Mouse (Mus musculus) CH12.LX (cell line): ENCODE results near the gene Ccdc142. TPM values are rescaled to one million over a fixed set of nuclear protein-coding genes. Genes with fewer than 3 reads are reported as not detected.

Experiments used
- DNase-seq: peaks from one replicate; pipeline ENCODE4 v3.0.0-alpha.2; 2013; ENCODE audit errors: extremely low read depth
- H3K27ac ChIP-seq: 2 replicates; pipeline ENCODE4 v1.5.1; 2012; ENCODE audit warnings: low read depth, mild to moderate bottlenecking, control low read depth, moderate library complexity; ENCODE audit not compliant: insufficient read depth
- H3K27me3 ChIP-seq: replicated peaks from 2 replicates; pipeline ENCODE3; 2012; ENCODE audit warnings: inconsistent platforms
- H3K36me3 ChIP-seq, 2 experiments: replicated peaks in 1 of 2; 2 replicates each; pipeline versions ENCODE3 to v1.6.1; 2012; ENCODE audit warnings: inconsistent platforms in 1 of 2, low read length in 1 of 2, mild to moderate bottlenecking in 1 of 2, mixed read lengths in 1 of 2, moderate library complexity in 1 of 2; ENCODE audit not compliant: control insufficient read depth in 1 of 2, insufficient read depth in 1 of 2
- H3K4me1 ChIP-seq, 2 experiments: 2 replicates each; pipeline ENCODE4 v1.6.1; 2012; ENCODE audit warnings: inconsistent platforms in 1 of 2, moderate library complexity in 1 of 2; ENCODE audit not compliant: insufficient read depth in 2 of 2, control insufficient read depth in 1 of 2
- H3K4me2 ChIP-seq: 2 replicates; pipeline ENCODE4 v1.6.1; 2012; ENCODE audit warnings: low read depth, mild to moderate bottlenecking, control low read depth; ENCODE audit not compliant: poor library complexity, insufficient read depth, severe bottlenecking
- H3K4me3 ChIP-seq, 3 experiments: fragments of 150-350 bp in 1 of 3; sonication (generic) in 1 of 3; replicated peaks in 1 of 3; 2 replicates each; pipeline versions ENCODE3 to v1.5.1; 2011 to 2012; ENCODE audit warnings: low read depth in 2 of 3, low read length in 2 of 3, mild to moderate bottlenecking in 2 of 3, moderate library complexity in 2 of 3, control low read depth in 1 of 3, improper control_type of control experiment in 1 of 3, inconsistent platforms in 1 of 3, mixed read lengths in 1 of 3; ENCODE audit not compliant: poor library complexity in 1 of 3
- H3K79me2 ChIP-seq: replicated peaks from 2 replicates; pipeline ENCODE4 v1.6.1; 2012; ENCODE audit warnings: mild to moderate bottlenecking, moderate library complexity; ENCODE audit not compliant: control insufficient read depth, poor library complexity, insufficient read depth, severe bottlenecking; ENCODE audit errors: extremely low read depth
- H3K9ac ChIP-seq: 2 replicates; pipeline ENCODE4 v1.6.1; 2012; ENCODE audit warnings: low read depth, mild to moderate bottlenecking, control low read depth, moderate library complexity; ENCODE audit not compliant: insufficient read depth
- H3K9me3 ChIP-seq: replicated peaks from 2 replicates; pipeline ENCODE3; 2012; ENCODE audit warnings: low read length, inconsistent platforms, mixed read lengths
- CHD1 ChIP-seq: IDR thresholded peaks from 2 replicates; pipeline ENCODE4 v1.6.1; 2012; ENCODE audit warnings: low read depth, low read length, improper control_type of control experiment, inconsistent platforms
- CHD2 ChIP-seq: IDR thresholded peaks from 2 replicates; pipeline ENCODE4 v1.6.1; 2011; ENCODE audit warnings: low read length, improper control_type of control experiment
- CTCF ChIP-seq, 2 experiments: IDR thresholded peaks in 1 of 2; conservative IDR thresholded peaks in 1 of 2; 2 replicates each; pipeline ENCODE4 v1.5.1; 2011 to 2012; ENCODE audit warnings: low read depth in 2 of 2, low read length in 2 of 2, improper control_type of control experiment in 1 of 2, inconsistent platforms in 1 of 2, mild to moderate bottlenecking in 1 of 2, moderate library complexity in 1 of 2
- E2F4 ChIP-seq: IDR thresholded peaks from 2 replicates; pipeline ENCODE4 v1.6.1; 2011; ENCODE audit warnings: low read depth, low read length, improper control_type of control experiment; ENCODE audit not compliant: insufficient replicate concordance
- ELF1 ChIP-seq: IDR thresholded peaks from 2 replicates; pipeline ENCODE4 v1.6.1; 2014; ENCODE audit warnings: low read depth, mild to moderate bottlenecking, inconsistent platforms, low read length, improper control_type of control experiment
- ETS1 ChIP-seq: conservative IDR thresholded peaks from 2 replicates; pipeline ENCODE4 v1.6.1; 2012; ENCODE audit warnings: low read depth, mild to moderate bottlenecking, inconsistent platforms, low read length, improper control_type of control experiment, moderate library complexity
- IRF4 ChIP-seq: IDR thresholded peaks from 2 replicates; pipeline ENCODE4 v1.6.1; 2014; ENCODE audit warnings: low read depth, mild to moderate bottlenecking, inconsistent platforms, low read length, improper control_type of control experiment
- JUN ChIP-seq: IDR thresholded peaks from 2 replicates; pipeline ENCODE4 v1.6.1; 2011; ENCODE audit warnings: low read depth, mild to moderate bottlenecking, low read length, improper control_type of control experiment, moderate library complexity; ENCODE audit not compliant: insufficient read depth
- JUND ChIP-seq: conservative IDR thresholded peaks from 2 replicates; pipeline ENCODE4 v1.6.1; 2011; ENCODE audit warnings: low read depth, low read length, improper control_type of control experiment
- KAT2A ChIP-seq: IDR thresholded peaks from 2 replicates; pipeline ENCODE4 v1.6.1; 2012; ENCODE audit warnings: low read length, improper control_type of control experiment, inconsistent platforms; ENCODE audit not compliant: insufficient replicate concordance
- MAFK ChIP-seq: IDR thresholded peaks from 2 replicates; pipeline ENCODE4 v1.6.1; 2011; ENCODE audit warnings: low read length, improper control_type of control experiment; ENCODE audit not compliant: insufficient replicate concordance
- MAX ChIP-seq: IDR thresholded peaks from 2 replicates; pipeline ENCODE4 v1.6.1; 2011; ENCODE audit warnings: low read length, improper control_type of control experiment
- MEF2A ChIP-seq: IDR thresholded peaks from 2 replicates; pipeline ENCODE4 v1.6.1; 2014; ENCODE audit warnings: low read depth, mild to moderate bottlenecking, inconsistent platforms, low read length, improper control_type of control experiment, borderline replicate concordance
- MXI1 ChIP-seq: IDR thresholded peaks from 2 replicates; pipeline ENCODE4 v1.6.1; 2011; ENCODE audit warnings: mild to moderate bottlenecking, low read depth, low read length, improper control_type of control experiment
- NELFE ChIP-seq: IDR thresholded peaks from 2 replicates; pipeline ENCODE4 v1.6.1; 2011; ENCODE audit warnings: low read depth, low read length, improper control_type of control experiment
- NRF1 ChIP-seq: IDR thresholded peaks from 2 replicates; pipeline ENCODE4 v1.6.1; 2014; ENCODE audit warnings: low read depth, mild to moderate bottlenecking, inconsistent platforms, low read length, improper control_type of control experiment, moderate library complexity
- PAX5 ChIP-seq: IDR thresholded peaks from 2 replicates; pipeline ENCODE4 v1.6.1; 2012; ENCODE audit warnings: low read length, inconsistent platforms, mixed read lengths
- POLR2AphosphoS2 ChIP-seq: IDR thresholded peaks from 2 replicates; pipeline ENCODE4 v1.6.1; 2011; ENCODE audit warnings: low read depth, low read length, improper control_type of control experiment
- RAD21 ChIP-seq: IDR thresholded peaks from 2 replicates; pipeline ENCODE4 v1.6.1; 2011; ENCODE audit warnings: low read depth, mild to moderate bottlenecking, low read length, improper control_type of control experiment, moderate library complexity
- RCOR1 ChIP-seq: conservative IDR thresholded peaks from 2 replicates; pipeline ENCODE4 v1.6.1; 2012; ENCODE audit warnings: low read depth, mild to moderate bottlenecking, inconsistent platforms, low read length, improper control_type of control experiment
- SIN3A ChIP-seq: IDR thresholded peaks from 2 replicates; pipeline ENCODE4 v1.6.1; 2012; ENCODE audit warnings: low read length, improper control_type of control experiment, inconsistent platforms
- TBP ChIP-seq: conservative IDR thresholded peaks from 2 replicates; pipeline ENCODE4 v1.6.1; 2011; ENCODE audit warnings: low read depth, low read length, improper control_type of control experiment
- TCF12 ChIP-seq: IDR thresholded peaks from 2 replicates; pipeline ENCODE4 v1.6.1; 2014; ENCODE audit warnings: low read depth, mild to moderate bottlenecking, inconsistent platforms, low read length, improper control_type of control experiment
- UBTF ChIP-seq: IDR thresholded peaks from 2 replicates; pipeline ENCODE4 v1.6.1; 2012; ENCODE audit warnings: low read depth, mild to moderate bottlenecking, inconsistent platforms, low read length, improper control_type of control experiment, moderate library complexity
- USF1 ChIP-seq: IDR thresholded peaks from 2 replicates; pipeline ENCODE4 v1.6.1; 2014; ENCODE audit warnings: low read depth, mild to moderate bottlenecking, inconsistent platforms, low read length, improper control_type of control experiment
- USF2 ChIP-seq: conservative IDR thresholded peaks from 2 replicates; pipeline ENCODE4 v1.6.1; 2011; ENCODE audit warnings: low read depth, low read length, improper control_type of control experiment
- ZMIZ1 ChIP-seq: IDR thresholded peaks from 2 replicates; pipeline ENCODE4 v1.6.1; 2012; ENCODE audit warnings: low read depth, mild to moderate bottlenecking, inconsistent platforms, low read length, improper control_type of control experiment
- ZNF384 ChIP-seq: IDR thresholded peaks from 2 replicates; pipeline ENCODE4 v1.6.1; 2012; ENCODE audit warnings: low read depth, low read length, improper control_type of control experiment, inconsistent platforms
- dilution Hi-C: fragments of 300-500 bp; cut with MboI; formaldehyde crosslinking; loops from 2 replicates; pipeline ENCODE4 v1.14.3; 2020; ENCODE audit warnings: low sequenced_read_pairs; ENCODE audit not compliant: extremely low pct_unique_long_range_greater_than_20kb, extremely low pct_ligation_motif_present
- in situ Hi-C: fragments of 300-500 bp; cut with MboI; formaldehyde crosslinking; loops from 3 replicates; pipeline ENCODE4 v1.14.3; 2019; ENCODE audit warnings: low sequenced_read_pairs, low pct_ligation_motif_present, low pct_unique_long_range_greater_than_20kb, mixed read lengths
- polyA plus RNA-seq: library from polyadenylated mRNA; unstranded; fragments of >175 nt; gene quantifications from 2 replicates; pipeline ENCODE4 v1.2.1, GENCODE M21; 2012; ENCODE audit warnings: low read depth; ENCODE audit not compliant: insufficient read length
- total RNA-seq, 2 experiments: library from RNA; depleted of rRNA; stranded (reverse); fragments of 300-350 nt in 1 of 2; fragments of >200 nt in 1 of 2; gene quantifications; 2 replicates each; pipeline ENCODE4 v1.2.3; 2012 to 2014

Gene Ccdc142
- total and polyA plus RNA-seq, 3 experiments: 0.38 to 3.1 (median 1.7) TPM

DNA sequence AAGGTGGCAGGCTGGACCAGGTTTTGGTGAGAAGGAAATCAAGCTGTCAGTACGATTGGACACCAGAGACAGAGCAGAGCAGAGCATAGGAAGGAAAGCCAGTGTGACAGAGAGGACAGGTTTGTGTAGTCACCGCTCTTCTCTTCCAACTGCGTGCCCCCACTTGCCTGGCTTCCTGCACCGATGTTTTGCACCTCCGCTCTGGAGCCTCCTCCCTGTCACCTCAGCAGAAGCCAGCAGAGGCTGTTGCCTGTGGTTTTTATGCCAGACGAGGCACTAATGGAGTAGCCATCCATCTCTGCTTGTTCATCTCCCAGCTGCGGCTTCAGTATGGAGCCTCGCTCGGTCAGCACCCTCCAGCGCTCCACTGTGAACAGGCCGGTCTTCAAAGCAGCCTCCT is 41.5 kb downstream of the Ccdc142 start:
- Histone ChIP-seq H3K4me2 (no peak overlapping the region), H3K27me3 (peaks cover 2% of the 10 kb centered on the region), H3K27ac (no peak overlapping the region), H3K79me2 (no peaks in the 10 kb centered on the region), H3K9ac (no peak overlapping the region), H3K4me1 (peaks cover 4 to 11% of the 10 kb centered on the region in 2 experiments; a peak in 3 of 4 replicates), H3K4me3 (no peak overlapping the region), H3K9me3 (no peaks in the 10 kb centered on the region), H3K36me3 (no peaks in the 10 kb centered on the region)
- DNase-seq: no peak
- in situ Hi-C loops: no loop called here
- TF ChIP-seq JUN (no peak), USF2 (no peak), MAX (no peak), MAFK (no peak), ETS1 (no peak), TCF12 (no peak), RCOR1 (no peak), NELFE (no peak), MEF2A (no peak), KAT2A (no peak), IRF4 (no peak), CHD2 (no peak), TBP (no peak), NRF1 (no peak), USF1 (no peak)
- dilution Hi-C loops: no loop called here

DNA sequence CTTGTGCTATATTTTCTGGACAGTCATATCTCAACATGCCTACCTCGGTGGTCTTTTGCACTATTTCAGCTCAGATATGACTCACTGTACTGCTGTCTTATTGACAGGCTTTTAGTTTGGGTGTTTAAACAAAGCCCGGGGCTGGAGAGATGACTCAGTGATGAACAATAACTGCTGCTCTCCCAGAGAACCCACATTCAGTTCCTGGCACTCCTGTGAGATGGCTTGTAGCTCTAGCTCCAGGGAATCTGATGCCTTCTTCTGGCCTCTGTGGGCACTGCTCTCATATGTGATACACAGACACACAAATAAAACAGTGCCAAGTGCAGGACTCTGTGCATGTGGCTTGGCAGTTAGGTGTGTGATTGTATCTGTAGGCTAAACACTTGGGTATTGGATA is 43.8 kb downstream of the Ccdc142 start:
- in situ Hi-C loops: no loop called here
- Histone ChIP-seq H3K9ac (no peak overlapping the region), H3K4me3 (no peak overlapping the region), H3K36me3 (peaks cover 0 to 5% of the 10 kb centered on the region in 2 experiments)
- no peak for TF ChIP-seq CHD1
- TF ChIP-seq CTCF (conservative IDR thresholded peaks at IDR 0.05 in 1 of 2, IDR thresholded peaks at IDR 0.05 in 1 of 2; ENCODE audit: low read depth in 2 of 2, low read length in 2 of 2): no peak
- TF ChIP-seq POLR2AphosphoS2: no peak
- no peak for TF ChIP-seq E2F4
- no peak for TF ChIP-seq USF2
- no peak for TF ChIP-seq RAD21
- no peak for TF ChIP-seq TCF12
- TF ChIP-seq PAX5: no peak
- no peak for TF ChIP-seq ZNF384
- TF ChIP-seq MEF2A: no peak
- TF ChIP-seq MXI1: no peak
- no peak for TF ChIP-seq NRF1
- no peak for TF ChIP-seq SIN3A
- no peak for TF ChIP-seq UBTF
- TF ChIP-seq ELF1: no peak
- no peak for TF ChIP-seq JUND
- TF ChIP-seq ZMIZ1: no peak
- TF ChIP-seq, all 38 proteins: peak for 0
- DNase-seq: no peak
- Histone ChIP-seq H3K27ac (no peak overlapping the region), H3K27me3 (no peaks in the 10 kb centered on the region), H3K4me2 (no peak overlapping the region), H3K9me3 (no peaks in the 10 kb centered on the region), H3K4me1 (peaks cover 3 to 8% of the 10 kb centered on the region in 2 experiments; a peak in 2 of 4 replicates), H3K79me2 (no peaks in the 10 kb centered on the region)
- dilution Hi-C loops: no loop called here
